Mouse (Mus musculus): ENCODE data around the gene Pxylp1.

DNA sequence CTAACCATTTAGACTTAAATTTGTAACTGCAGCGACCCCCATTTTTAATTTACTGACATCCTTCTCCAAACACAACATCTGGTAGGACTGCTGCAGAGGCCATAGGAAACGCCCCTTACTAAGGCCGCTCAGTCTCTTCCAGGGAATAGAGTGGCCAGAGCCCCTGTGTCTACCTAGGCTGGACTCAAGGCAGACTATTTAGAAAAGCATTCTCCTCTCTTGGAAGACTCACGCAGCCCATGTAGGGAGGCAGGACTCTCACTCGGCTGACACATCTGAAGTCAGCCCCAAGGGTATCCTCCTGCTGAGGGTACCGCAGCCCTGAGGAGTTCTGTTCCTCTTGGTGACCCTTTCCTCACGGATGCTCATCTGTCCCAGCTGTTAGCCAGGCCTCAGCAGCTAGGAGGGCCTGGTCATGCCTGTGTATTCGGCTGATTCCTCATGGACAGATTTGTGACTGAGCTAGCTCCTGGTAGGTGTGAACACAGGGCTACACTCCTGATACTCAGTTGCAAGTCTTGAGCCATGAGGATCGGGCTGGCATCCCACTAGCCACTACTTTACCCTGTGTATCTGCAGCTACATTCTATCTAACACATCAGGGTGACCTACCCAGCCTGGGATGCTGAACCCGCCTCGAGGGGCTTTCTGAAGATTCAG is 73.5 kb downstream of the Pxylp1 start:
- TF ChIP-seq GATA1 (IDR thresholded peaks at IDR 0.05; ENCODE audit: borderline replicate concordance, low read length) = no peak
- TF ChIP-seq FLI1 (IDR thresholded peaks at IDR 0.05; ENCODE audit: low read length) = no peak
